Mouse (Mus musculus): ENCODE measurements at regions not wholly inside any gene's neighbourhood (a gene's known extent, or its start where the extent isn't known, plus 50 kb on each side); places are given as distances from the start of the nearest gene placed in this dataset.
A peak's percentile ranks its signal among the peaks of the same experiment; 100 is the strongest.

DNA sequence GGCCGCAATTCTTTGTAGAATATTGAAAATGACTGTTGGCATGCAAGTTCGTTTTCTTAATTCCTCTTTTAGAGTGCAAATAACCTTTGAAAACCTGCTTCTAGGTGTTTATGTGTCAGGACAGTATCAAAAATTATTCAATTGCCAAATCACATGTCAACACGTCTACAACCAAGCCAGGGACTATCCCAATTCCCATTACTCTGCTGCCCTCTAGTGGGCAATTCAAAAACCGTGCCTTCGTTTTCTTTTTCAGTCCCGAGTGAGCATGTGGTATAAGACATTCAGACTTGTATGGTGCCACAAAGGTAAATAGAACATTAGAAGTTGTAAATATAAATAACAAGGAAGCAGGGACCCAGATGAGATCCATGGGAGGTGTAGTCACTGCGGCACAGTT is 563.1 kb downstream of the Tox3 start:
- ATAC-seq (replicated peaks; ENCODE audit: poor library complexity, severe bottlenecking): peak; percentile 79; the same call in 1 of the 2 replicates

DNA sequence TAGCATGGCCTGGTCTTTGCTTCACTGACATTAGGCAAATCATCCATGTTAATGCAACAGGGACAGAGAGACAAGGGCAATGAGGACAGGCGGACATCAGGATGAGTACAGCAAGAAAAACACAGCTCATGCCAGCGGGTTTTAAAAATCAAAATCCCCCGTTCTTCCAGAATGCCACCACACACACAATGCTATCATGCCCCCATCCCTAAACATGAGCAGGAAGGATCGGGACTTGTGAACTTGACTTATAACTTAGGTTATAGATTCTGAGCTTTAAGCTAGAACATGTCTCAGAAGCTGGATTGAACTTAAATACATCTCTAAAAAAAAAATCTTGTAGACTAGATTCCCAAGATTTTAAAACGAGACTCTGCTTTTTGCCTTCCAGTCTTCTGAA is 564.8 kb downstream of the Tox3 start:
- ATAC-seq (replicated peaks; ENCODE audit: poor library complexity, severe bottlenecking): no peak

DNA sequence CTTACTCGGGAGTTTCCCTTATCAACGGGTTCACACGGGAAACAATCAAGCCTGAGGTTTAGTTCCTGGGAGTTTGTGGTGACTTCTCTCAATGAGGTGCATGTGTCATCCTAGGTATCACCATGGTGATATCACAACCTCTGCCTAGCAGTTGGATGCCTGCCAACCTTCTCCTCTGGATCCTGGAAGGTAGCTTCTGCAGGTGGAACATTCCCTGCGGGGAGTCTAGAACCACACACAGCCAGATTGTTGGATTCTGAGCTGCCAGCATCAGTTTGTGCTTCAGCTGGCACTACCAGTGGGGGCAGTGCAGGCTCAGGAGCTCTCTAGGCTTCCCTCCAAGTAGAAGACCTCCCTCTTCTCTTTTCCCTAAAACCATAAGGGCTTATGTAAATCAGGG is 581.8 kb downstream of the Tox3 start:
- no peak for ATAC-seq (replicated peaks; ENCODE audit: poor library complexity, severe bottlenecking)

DNA sequence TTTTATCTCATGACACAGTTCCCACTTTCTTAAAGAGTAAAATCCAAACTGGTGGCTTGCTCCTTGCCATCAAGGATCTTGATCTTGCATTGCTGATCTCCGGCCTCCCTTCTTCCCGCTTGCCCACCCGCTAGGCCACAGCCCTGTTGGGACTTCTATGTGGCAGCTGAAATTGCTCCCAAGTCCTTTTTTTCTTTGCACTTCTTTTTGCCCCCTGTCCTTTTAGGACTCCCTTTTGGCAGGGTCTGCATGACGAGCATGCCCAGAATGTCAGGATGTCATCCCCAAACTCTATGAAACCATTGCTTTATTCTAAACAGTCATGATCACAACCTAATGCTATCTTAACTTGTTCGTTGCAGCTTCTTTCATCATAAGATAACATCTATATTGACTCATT is 588.6 kb downstream of the Tox3 start:
- ATAC-seq (replicated peaks; ENCODE audit: poor library complexity, severe bottlenecking): no peak

DNA sequence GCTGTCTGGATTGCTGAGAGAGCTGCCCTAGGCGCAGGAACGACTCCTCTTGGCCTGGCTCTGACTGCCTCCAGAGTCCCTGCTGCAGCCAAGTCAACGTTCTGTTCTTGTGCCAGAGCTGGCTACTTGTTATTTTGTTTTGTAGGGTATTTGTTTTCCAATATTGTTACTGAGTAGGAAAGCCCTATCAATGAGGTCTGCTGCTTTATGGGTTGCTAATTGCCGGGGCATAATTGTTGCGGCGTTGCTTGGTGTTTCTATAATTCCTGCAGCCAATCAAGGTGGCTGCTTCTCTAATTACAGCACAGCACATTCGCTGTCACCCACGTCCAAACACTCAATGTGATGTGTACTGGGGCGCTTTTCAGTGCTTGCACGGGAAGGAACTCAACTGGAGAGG is 589.4 kb downstream of the Tox3 start:
- no peak for ATAC-seq (replicated peaks; ENCODE audit: poor library complexity, severe bottlenecking)

DNA sequence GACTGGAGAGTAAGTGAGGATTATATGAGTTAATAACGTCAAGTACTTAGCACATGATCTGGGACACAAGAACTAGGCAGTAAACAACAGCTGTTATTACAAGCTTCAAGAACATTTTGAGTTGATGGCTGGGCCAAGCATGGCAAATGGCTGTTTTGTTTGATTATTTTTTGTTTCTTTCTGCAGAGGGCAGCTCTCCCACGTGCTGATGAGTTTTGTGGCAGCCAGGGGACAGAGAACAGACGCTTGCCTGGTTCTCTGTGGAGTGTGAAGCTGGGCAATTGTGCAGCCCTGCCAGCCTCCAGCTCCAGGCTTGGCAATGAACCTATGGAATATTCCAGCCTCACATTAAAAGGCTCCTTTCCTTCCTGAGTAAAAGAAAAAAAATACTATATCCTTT is 592.2 kb downstream of the Tox3 start:
- ATAC-seq (replicated peaks; ENCODE audit: poor library complexity, severe bottlenecking): no peak

DNA sequence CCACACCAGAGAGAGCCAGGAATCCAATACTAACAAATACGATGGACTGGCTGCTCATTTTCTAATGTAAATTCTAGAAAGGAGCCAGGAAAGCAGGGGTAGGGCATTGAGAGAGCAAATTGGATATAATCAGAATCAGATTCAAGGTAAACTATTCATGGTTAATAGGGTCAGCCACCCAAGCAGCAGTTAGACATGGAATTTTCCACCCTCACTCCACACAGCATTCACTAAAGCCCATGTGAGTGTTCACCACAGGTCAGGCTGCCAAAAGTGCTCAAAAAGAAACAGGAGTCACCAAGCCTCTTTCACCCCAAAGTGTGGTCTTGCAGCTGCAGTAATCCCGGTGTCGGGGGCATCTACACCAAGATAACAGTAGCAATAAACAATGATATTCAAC is 596.9 kb downstream of the Tox3 start:
- no peak for ATAC-seq (replicated peaks; ENCODE audit: poor library complexity, severe bottlenecking)

DNA sequence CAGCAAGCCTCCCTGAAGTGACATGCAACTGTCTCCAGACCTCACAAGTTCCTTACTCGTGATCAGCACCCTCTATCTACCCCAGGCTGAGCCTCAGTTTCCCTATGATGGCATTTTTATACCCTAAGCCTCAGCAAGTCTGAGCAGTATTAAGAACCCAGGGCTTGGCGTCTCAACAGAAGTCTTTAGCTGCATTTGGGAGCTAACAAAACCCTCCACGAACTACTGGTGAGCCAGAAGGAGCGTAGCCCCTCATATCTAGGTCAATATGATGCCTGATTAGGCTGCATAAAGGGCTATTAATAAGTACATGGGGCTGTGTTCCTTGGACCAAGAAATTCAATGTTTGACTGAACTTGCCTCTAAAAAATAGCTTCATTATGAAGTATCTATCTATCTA is 600.4 kb downstream of the Tox3 start:
- ATAC-seq (replicated peaks; ENCODE audit: poor library complexity, severe bottlenecking): no peak

DNA sequence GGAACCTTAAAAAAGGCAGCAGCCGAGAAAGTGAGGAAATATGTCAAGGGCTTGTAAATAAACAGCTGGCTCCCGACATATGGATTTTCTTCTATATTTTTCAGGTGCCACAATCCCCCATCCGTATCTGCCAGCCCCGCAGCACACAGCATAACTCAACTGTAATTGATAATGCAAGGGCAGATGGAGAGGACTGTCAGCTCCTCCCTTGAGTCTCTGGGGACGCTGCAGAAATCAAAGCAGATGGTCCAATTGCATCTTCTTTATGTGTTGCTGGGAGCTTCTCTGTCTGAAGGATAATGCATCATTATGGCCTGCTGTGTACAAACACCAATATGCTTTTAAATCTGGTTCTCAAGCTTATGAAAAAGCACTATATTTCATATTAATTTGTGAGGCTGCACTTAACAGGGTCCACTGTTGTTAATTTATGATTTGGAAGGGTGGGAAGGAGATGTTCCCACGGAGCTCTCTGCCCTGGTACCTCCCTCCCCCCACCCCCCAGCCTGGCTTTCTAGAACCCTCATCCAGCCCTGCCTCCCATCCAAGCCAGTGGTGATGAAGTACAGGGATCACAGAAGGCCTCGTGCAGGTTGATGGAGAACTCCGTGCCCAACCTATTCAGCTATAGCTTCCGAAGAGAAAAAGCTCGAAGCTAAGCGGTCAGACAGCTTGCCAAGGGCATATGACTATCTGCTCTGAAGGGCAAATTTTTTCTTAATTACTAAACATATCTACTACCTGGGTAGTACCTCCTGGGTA is 603.7 kb downstream of the Tox3 start:
- no peak for ATAC-seq (replicated peaks; ENCODE audit: poor library complexity, severe bottlenecking)

DNA sequence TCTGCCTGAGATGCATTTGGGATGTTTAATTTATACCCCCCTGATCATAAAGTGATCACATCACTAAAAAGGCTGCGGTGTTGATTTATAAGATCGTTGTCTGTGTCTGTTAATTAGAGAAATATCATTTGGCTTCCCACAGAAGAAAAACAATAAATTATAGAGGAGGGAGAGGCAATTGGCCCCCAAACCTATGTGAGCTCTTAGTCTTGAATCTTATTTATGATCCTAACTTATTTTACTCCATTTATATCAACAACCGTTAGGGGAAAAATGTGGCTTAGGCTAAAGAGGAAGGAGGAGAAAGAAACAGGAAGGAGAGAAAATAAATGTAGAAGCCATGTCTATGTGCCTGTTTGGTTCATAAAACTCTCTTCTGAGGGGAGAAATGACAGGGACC is 609.5 kb downstream of the Tox3 start:
- ATAC-seq (replicated peaks; ENCODE audit: poor library complexity, severe bottlenecking): no peak

DNA sequence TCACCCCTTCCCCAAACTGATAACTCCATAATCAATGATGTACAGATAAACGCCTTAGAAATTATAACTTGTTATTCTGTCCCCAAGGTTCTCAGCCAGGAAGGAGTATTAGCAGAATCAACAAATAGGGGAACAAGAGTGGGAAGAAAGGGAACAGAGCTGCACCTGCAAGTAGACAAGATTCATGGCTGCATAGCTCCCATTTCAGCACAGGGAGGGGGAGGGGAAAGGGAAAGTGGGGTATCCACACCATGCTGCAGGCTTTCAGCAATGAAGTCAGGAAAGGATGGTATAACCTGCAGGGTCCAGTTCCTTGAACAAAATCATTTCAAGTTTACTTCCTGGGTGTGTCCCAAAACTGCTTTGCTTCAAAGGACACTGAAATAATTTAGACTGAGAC is 610.5 kb downstream of the Tox3 start:
- no peak for ATAC-seq (replicated peaks; ENCODE audit: poor library complexity, severe bottlenecking)

DNA sequence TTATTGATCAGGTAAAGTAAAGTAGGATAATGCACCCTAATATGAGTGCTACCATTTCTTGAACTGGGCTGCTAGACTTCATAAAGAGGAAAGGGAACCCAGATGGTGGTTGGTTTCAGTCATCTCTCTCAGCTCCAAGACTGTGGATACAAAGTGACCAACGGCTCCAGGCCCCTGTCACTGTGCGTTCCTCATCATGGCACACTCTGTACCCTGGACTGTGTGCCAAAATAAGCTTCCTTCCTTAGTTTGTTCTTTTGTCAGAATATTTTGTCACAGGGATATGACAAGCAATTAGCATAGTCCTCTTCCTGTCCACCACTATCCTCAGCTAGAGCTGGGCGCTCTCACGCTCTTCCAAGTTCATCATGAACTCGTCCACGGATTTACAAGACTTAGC is 620.9 kb downstream of the Tox3 start:
- no peak for ATAC-seq (replicated peaks; ENCODE audit: poor library complexity, severe bottlenecking)

DNA sequence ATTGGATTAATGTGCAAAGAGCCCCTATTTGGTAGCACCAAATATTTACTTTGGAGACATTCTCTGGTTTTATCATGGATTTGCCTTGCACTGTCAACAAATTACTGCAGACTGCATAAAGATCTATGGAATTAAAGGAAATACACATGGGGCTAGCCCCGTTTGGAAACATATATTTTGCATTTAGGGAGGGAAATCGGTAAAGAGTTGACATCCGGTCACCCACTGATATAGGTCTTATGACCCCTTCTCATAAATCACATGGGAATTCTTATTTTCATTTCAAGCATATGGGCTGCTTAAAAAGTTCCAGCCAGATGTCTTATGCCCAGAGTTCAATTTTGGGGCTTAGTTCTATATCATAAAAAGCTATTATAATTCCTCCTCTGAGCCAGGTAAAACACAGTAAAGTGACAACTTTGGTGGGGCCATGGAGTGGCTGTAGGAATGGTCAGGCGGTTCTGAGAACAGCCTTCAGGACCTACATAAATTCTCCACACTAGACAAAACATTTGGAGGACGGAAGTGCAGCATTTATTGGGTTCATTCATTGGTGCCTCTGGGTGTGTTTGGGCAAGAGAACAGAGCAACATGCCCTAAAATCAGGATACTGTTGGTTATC is 626.3 kb downstream of the Tox3 start:
- ATAC-seq (replicated peaks; ENCODE audit: poor library complexity, severe bottlenecking): no peak

DNA sequence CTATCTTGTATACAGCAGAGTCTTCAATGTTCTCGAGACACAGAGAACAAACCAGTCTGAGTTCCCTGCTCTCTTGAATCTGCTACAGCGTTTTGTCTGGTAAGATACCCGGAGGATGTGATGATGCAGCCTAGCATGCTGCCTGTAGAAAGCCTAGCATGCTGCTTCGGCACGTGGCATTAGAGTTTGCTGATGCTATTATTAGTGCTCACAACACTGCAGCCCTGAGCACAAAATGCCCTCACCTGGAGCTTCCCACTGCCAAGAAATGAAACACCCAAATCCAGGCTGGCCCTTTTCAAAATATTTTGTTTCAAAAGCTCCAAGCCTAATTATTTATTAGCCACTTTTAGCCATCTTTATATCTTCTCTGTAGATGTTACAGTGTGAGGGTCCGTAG is 634.3 kb downstream of the Tox3 start:
- no peak for ATAC-seq (replicated peaks; ENCODE audit: poor library complexity, severe bottlenecking)

DNA sequence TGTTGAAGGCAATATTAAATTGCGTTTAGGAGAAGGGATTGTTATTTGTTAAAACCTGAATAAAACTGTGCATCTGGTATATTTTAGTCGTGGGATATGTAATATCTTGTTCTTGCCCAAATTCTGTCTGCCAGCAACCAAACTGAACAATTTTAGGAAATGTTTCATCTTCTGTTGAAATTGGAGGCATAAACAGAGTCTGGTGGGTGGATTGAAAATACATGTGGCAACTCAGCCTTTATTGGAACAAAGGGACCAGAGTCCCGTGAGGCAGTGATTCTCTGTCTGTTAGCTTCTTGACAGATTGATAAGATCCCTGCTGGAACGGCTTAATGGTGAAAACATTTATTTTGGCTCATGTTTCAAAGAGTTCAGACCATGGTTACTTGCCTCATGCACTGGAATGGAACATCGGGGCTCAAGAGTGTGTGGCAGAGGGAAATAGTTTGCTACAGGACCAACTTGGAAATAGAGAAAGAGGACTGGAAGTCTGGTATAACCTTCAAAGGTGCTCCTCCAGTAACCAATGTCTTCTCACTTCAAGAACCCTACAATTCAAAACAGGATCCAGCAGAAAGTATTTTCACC is 640.7 kb downstream of the Tox3 start:
- no peak for ATAC-seq (replicated peaks; ENCODE audit: poor library complexity, severe bottlenecking)

DNA sequence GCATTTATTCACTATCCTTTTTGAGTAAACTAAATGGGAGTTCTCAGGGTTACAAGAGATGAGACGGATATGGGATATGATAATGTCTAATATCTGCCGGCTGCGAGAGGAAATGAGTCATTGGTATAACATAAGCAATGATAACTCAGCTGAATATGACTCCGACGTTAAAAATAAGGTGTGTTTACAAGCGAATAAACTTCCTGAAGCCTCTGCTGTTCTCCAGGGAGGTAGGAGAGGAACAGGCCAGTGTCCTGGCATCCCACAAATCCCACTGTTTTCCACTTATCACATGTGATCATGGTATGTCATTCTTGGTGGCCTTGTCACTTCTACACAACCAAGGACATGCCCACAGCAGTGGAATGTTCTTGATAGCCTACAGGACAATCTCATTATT is 641.7 kb upstream of the Sall1 start:
- no peak for ATAC-seq (replicated peaks; ENCODE audit: poor library complexity, severe bottlenecking)

DNA sequence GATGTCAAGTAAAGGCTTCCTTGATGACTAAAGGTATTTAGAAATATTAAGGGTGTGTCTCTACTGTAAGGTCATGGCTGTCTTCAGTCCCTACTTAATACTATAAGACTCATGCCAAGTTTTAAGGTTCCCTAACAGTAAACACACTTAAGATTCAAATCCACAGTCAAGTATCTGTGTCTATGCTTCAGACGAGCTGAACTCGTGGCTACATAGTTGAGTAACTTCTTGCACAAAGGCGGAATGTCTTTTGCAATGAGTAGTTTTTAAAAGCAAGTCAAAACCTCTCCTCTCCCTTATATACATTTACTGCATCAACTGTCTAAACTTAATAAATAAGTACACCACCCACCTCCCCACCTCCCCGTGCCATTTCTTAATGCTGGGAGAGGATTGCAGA is 637.0 kb upstream of the Sall1 start:
- peak; percentile 45 for ATAC-seq (replicated peaks; ENCODE audit: poor library complexity, severe bottlenecking)

DNA sequence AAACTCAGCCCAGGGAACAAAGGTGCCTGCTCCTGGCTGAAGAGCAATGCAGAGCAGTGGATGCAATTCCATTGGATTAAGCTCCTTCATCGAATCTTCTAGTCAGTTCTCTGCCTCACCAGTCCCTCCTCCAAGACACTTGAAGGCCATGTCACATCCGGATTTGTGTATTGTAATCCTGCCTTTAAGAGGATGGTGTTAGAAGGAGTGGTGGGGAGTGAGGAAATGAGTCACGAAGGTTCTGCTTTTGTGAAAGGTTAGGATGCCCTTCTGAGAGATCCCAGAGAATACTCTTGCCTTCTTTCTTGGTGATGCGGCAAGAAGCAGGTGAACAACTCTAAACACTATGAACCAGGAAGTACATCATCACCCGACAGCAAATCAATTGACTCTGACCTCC is 636.4 kb upstream of the Sall1 start:
- peak; percentile 75 for ATAC-seq (replicated peaks; ENCODE audit: poor library complexity, severe bottlenecking)

DNA sequence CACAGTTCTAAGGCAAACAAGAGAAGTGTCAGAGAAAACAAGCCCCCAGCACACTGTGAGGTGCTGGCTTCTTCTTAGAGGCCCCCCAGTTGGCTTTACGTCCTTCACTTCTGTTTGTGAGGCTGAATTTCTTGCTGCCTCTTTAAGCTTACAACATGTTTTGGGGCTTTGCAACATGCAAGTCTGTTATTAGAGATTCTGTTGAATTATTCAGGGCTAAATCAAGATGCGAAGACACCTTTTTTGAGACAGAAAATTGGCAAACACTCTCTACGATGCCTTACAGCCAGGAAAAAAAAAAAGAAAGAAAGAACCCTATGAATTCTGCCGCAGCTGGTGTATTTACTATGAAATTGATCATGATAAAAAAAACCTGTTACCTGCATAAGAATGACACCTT is 635.6 kb upstream of the Sall1 start:
- ATAC-seq (replicated peaks; ENCODE audit: poor library complexity, severe bottlenecking): no peak

DNA sequence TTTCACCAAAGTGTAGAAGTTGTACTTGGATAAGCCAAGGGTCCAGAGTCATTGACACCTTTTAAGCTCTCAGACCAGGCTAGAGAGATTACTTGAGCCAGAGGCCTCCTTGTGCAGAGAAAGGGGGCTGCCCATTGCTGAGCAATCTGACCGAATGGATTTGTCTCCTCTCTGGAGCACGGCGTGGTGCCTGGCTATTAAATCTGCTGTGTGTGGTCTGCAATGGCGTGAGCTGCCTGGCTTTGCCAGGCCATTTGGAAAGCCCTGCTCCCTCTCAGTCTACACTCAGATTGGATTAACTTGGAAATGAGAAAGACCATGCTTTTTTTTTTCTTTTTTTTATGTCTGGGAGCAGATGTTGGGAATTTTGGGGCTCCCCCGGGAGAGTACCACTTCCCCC is 633.3 kb upstream of the Sall1 start:
- ATAC-seq (replicated peaks; ENCODE audit: poor library complexity, severe bottlenecking): no peak

DNA sequence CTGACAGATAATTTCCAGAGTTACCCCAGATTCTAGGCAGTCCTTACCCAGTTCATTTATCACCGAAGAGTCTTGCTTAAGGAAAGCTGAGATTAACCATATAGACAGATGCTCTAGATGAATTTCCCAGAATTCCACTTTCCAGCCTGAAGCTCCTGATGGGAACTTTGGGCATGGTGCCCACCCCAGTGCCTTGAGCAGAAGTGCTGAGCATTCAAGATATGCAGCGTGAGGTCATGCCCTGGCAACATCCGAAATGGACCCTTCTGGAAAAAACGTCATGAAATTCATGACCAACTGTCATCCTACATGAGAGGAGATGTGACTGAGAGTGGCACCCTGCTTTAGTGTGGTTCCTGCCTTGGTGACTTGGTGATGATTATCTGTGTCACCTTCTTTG is 629.9 kb upstream of the Sall1 start:
- no peak for ATAC-seq (replicated peaks; ENCODE audit: poor library complexity, severe bottlenecking)

DNA sequence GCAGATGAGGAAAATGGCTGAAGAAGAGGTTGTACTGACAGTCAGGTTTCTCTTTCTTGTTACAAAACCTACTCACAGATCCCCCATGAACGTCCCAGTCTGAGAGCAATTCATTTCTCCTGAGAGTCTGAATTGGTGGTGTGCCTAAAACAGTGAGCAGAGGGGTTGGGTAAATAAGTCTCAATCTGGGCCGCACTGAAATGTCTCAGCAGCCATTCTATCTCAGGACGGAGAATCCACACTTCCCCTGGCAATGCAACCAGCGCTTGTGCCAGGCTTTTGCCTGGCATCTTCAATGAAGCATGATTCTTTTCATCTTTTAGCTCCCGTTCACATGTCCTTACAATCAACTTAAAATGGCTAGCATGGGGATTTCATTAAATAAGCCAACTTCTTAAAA is 628.7 kb upstream of the Sall1 start:
- no peak for ATAC-seq (replicated peaks; ENCODE audit: poor library complexity, severe bottlenecking)
